Mouse (Mus musculus): Measurements from ENCODE around the gene Wwc1.

DNA sequence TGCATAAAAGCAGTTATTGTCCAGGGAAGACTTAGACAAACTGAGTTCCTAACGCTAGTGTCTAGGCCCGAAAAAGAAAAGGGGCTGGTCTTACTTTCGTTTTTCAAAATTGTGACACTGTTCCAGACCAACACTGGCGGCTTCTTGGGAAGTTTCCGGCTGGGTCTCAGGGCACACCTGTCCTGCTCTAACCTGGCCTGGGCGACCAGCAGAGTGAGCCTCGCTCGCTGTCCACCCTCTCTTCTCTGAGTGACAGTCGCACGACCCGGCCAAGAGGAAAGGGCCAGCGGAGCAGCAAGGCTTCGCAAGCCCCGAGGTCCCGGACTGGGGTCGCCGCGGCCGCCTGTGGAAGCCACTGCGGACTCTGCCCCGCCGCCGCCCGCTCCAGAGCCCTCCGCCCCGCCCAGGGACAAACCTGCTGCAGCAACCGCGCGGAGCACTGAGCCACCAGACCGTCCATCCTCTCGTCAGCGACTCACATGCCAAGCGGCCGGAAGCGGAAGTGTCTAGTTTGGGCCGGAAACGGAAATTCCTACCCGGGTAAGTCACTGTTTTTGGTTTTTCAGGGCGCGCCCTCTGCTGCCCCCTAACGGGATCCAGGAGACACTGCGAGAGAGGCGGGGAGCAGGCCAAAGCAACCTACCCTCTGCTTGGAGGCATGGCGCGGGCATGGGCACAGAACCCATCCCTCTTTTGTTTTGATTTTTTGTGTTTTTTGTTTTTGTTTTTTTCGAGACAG lies 146.1 kb downstream of the Wwc1 start, which contains the start of gene Rars:
- TF ChIP-seq CTCF (IDR thresholded peaks at IDR 0.05; ENCODE audit: borderline replicate concordance, control insufficient read depth, extremely low read depth, insufficient read depth, low read length, poor library complexity): peak; percentile 93
- peak; percentile 66; the same call in 1 of the 2 replicates for TF ChIP-seq POLR2A (IDR thresholded peaks at IDR 0.05; ENCODE audit: control insufficient read depth, extremely low read depth, insufficient read depth, low read length, poor library complexity)
